Comparison of ENCODE assay signal across 8 mouse cellular contexts in genomic region chr2:147012141-147012622, GRCm38 (mm10). TPM values are rescaled to one million over a fixed set of nuclear protein-coding genes. Genes with fewer than 3 reads are reported as not detected.
DNase-seq lines count a peak whose midpoint lies in the region; ATAC-seq and TF ChIP-seq lines count a peak whose summit lies in the region.

No protein-coding gene starts in this region.

- no peaks in the 10 kb centered on the region for H3K9me3 ChIP-seq in hindbrain, embryonic 10.5 days
- H3K9me3 ChIP-seq in liver, embryonic 16.5 days (replicated peaks; ENCODE audit: control insufficient read depth, low read length): no peaks in the 10 kb centered on the region

- TF ChIP-seq POLR2A in cerebellum, adult 2 months (IDR thresholded peaks at IDR 0.05; ENCODE audit: borderline replicate concordance, insufficient read depth, low read length): no peak
- TF ChIP-seq POLR2A in spleen, adult 2 months (IDR thresholded peaks at IDR 0.05; ENCODE audit: low read depth, low read length): no peak

- peak overlapping the region; percentile 73 for H3K4me3 ChIP-seq in cerebellum, adult 2 months (replicated peaks; ENCODE audit: insufficient read depth, low read depth, low read length)
- H3K4me3 ChIP-seq in spleen, adult 2 months (ENCODE audit: extremely low read depth, insufficient read depth, insufficient read length): peak overlapping the region; percentile 54
- H3K4me3 ChIP-seq in hindbrain, embryonic 10.5 days: peak overlapping the region; percentile 66
- H3K4me3 ChIP-seq in liver, embryonic 16.5 days (ENCODE audit: low read depth, low read length): peak overlapping the region; percentile 97

- peak overlapping the region; percentile 79 for H3K4me2 ChIP-seq in liver, embryonic 16.5 days (ENCODE audit: low read depth, low read length)

- no peak for ATAC-seq in cerebellum, adult (ENCODE audit: insufficient number of reproducible peaks, low FRiP score, low TSS enrichment)
- ATAC-seq in liver, embryonic 16.5 days (ENCODE audit: low read depth): no peak

- 0 out of 2 replicates have a peak overlapping the region, but pooled peaks have one; percentile 56 for H3K27ac ChIP-seq in cerebellum, adult 2 months (ENCODE audit: insufficient read depth, low read length)
- peak overlapping the region; percentile 100 for H3K27ac ChIP-seq in spleen, adult 2 months (ENCODE audit: insufficient read depth, low read length)
- peak overlapping the region; percentile 95 for H3K27ac ChIP-seq in hindbrain, embryonic 10.5 days
- peak overlapping the region; percentile 94 for H3K27ac ChIP-seq in liver, embryonic 16.5 days (ENCODE audit: low read length)

- DNase-seq in cerebellum, adult 2 months: no peak
- DNase-seq in spleen, adult 2 months (ENCODE audit: low read depth in 1 of 2, low spot score in 2 of 2): no peak
- DNase-seq in spleen, adult 12 weeks (ENCODE audit: low spot score): no peak
- no peak for DNase-seq in hindbrain, embryonic 10.5 days (ENCODE audit: low spot score)
- DNase-seq in testis, postnatal 10 days (ENCODE audit: low spot score): peak; percentile 40
- DNase-seq in embryo, embryonic 11 days: no peak

- H3K36me3 ChIP-seq in spleen, adult 2 months (ENCODE audit: control insufficient read depth, insufficient read depth, low read length): no peaks in the 10 kb centered on the region
- H3K36me3 ChIP-seq in hindbrain, embryonic 10.5 days: peaks cover 15% of the 10 kb centered on the region; the same call in 1 of the 2 replicates
- no peaks in the 10 kb centered on the region for H3K36me3 ChIP-seq in liver, embryonic 16.5 days (ENCODE audit: control insufficient read depth, insufficient read depth)

- no peak for TF ChIP-seq CTCF in cerebellum, adult 2 months (IDR thresholded peaks at IDR 0.05; ENCODE audit: borderline replicate concordance, insufficient read depth, low read depth, low read length)
- TF ChIP-seq CTCF in spleen, adult 2 months (IDR thresholded peaks at IDR 0.05; ENCODE audit: extremely low read depth, insufficient read depth, insufficient read length, insufficient replicate concordance): no peak

- no peaks in the 10 kb centered on the region; the same call in 1 of the 2 replicates for H3K4me1 ChIP-seq in cerebellum, adult 2 months (ENCODE audit: control insufficient read depth, insufficient read depth, low read length)
- peaks cover 15% of the 10 kb centered on the region for H3K4me1 ChIP-seq in spleen, adult 2 months (ENCODE audit: control insufficient read depth, insufficient read depth, insufficient read length)
- peaks cover 19% of the 10 kb centered on the region for H3K4me1 ChIP-seq in hindbrain, embryonic 10.5 days (replicated peaks)
- H3K4me1 ChIP-seq in liver, embryonic 16.5 days (ENCODE audit: control insufficient read depth, low read depth, low read length): peaks cover 19% of the 10 kb centered on the region

- WGBS in cerebellum, adult 2 months: 26% methylated on average over 7 of the region's 7 CpGs
- WGBS in spleen, adult 2 months: 3% methylated on average over 7 of the region's 7 CpGs
- 61% methylated on average over 7 of the region's 7 CpGs for WGBS in hindbrain, embryonic 10.5 days
- 19% methylated on average over 7 of the region's 7 CpGs for WGBS in liver, embryonic 16.5 days (ENCODE audit: insufficient replicate concordance)

- H3K27me3 ChIP-seq in cerebellum, adult 2 months (ENCODE audit: control insufficient read depth, insufficient read depth, low read length): no peaks in the 10 kb centered on the region
- H3K27me3 ChIP-seq in spleen, adult 2 months (ENCODE audit: control insufficient read depth, insufficient read depth, low read length): no peaks in the 10 kb centered on the region
- no peaks in the 10 kb centered on the region for H3K27me3 ChIP-seq in hindbrain, embryonic 10.5 days (ENCODE audit: insufficient read depth, poor library complexity, severe bottlenecking)
- no peaks in the 10 kb centered on the region for H3K27me3 ChIP-seq in liver, embryonic 16.5 days (ENCODE audit: control insufficient read depth, insufficient read depth, low read depth, low read length)

- H3K9ac ChIP-seq in liver, embryonic 16.5 days (ENCODE audit: low read depth, low read length): peak overlapping the region; percentile 89

RNA-seq across cellular contexts. Expression of gene Xrn2, which starts 0.6 kb away (rescaled TPM):
- polyA plus RNA-seq in cerebellum, adult 2 months (2012; rRNA removed): 27.3 and 31.7 TPM in 2 replicates
- polyA plus RNA-seq in spleen, adult 2 months (2012; rRNA removed): 24.0 and 26.5 TPM in 2 replicates
- polyA plus RNA-seq in hindbrain, embryonic 10.5 days (2016; fragmentation: Nextera tagmentation; extraction: Ambion mirVana): 65.7 and 81.2 TPM in 2 replicates
- polyA plus RNA-seq in liver, embryonic 16.5 days (2015; fragmentation: Nextera tagmentation; extraction: Ambion mirVana): 23.4 and 25.0 TPM in 2 replicates
